Mouse (Mus musculus): ENCODE data around the gene Foxl1. TPM values are rescaled to one million over a fixed set of nuclear protein-coding genes. Genes with fewer than 3 reads are reported as not detected.
"Not testable (repeated sequence)": the region's sequence is repeated elsewhere in the genome, so short reads cannot be mapped to it uniquely, and the experiment has no call there.

Gene Foxl1
- polyA plus RNA-seq, 1 experiment from 2014 or later, result 3.3 TPM

DNA sequence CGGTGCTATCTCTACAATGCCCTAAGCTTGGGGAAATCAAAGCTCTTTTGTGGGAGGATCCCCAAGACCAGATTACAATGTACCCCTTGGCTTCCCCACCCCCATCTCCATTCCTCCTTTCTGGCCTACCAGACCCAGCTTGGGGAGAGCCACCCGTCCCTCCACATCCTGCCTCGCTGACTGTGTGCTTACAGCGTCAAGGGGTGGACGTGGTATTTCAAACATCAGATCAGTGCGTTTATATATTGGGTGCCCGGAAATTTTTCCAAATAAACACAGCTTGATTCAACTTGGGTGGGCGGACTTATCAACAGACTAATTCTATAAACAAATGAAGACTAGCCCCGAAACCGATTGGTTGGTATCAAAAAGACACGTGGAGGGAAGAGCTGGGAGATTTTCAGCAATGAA is 444 bp upstream of the Foxl1 start:
- H3K4me1 ChIP-seq (replicated peaks; ENCODE audit: control insufficient read depth, insufficient read depth, low read length), result peaks cover 32% of the 10 kb centered on the region
- no peaks in the 10 kb centered on the region for H3K9me3 ChIP-seq (ENCODE audit: control insufficient read depth, low read length)
- H3K36me3 ChIP-seq (ENCODE audit: control insufficient read depth, insufficient read depth, low read length), result no peaks in the 10 kb centered on the region
- peaks cover 85% of the 10 kb centered on the region for H3K27me3 ChIP-seq (ENCODE audit: control insufficient read depth, insufficient read depth, low read depth, low read length)
- no peak overlapping the region for H3K9ac ChIP-seq (ENCODE audit: low read length)
- WGBS, result 3% methylated on average over 11 of the region's 11 CpGs
- H3K4me3 ChIP-seq (ENCODE audit: low read length), result peak overlapping the region; percentile 44; the same call in 1 of the 2 replicates
- ATAC-seq (ENCODE audit: low read depth), result peak; percentile 83
- H3K4me2 ChIP-seq (ENCODE audit: low read depth, low read length), result peak overlapping the region; percentile 75
- H3K27ac ChIP-seq (ENCODE audit: low read length), result peak overlapping the region; percentile 23; the same call in 1 of the 2 replicates

DNA sequence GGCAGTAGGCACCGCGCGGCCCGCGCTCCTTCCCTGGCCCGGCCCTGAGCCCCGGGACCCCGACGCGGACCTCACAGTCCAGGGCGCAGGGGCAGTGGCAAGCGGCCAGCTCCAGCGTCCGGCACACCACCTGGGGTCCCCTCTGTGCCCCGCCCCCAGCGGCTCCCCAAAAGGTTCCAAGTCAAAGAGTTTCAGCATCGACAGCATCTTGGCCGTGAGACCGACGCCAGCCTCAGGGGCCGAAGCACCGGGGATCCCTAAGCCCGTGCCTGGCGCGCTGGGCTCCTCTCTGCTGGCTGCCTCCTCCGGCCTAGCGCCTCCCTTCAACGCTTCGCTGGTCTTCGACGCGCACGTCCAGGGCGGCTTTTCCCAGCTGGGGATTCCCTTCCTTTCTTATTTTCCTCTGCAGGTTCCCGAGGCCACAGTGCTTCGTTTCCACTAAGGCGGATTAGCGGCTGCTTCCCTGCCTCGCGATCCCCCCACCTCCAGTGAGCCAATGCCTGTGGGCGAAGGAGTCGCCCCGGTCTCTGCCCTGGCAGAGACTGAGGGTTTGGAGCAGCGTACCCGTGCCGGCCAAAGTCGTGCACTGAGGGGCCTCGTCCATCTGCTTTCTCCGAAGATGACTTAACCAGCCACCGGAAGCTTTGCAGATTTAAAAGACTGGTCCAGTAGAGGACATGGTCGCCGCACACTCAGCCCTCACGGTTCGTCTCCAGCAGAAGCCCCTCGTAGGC is 958 bp downstream of the Foxl1 start:
- 3% methylated on average over 53 of the region's 55 CpGs for WGBS
- H3K27me3 ChIP-seq (ENCODE audit: control insufficient read depth, insufficient read depth, low read depth, low read length), result peaks cover 71% of the 10 kb centered on the region
- ATAC-seq (ENCODE audit: low read depth), result no peak
- H3K4me1 ChIP-seq (replicated peaks; ENCODE audit: control insufficient read depth, insufficient read depth, low read length), result peaks cover 32% of the 10 kb centered on the region
- H3K4me2 ChIP-seq (ENCODE audit: low read depth, low read length), result peak overlapping the region; percentile 65
- no peaks in the 10 kb centered on the region for H3K36me3 ChIP-seq (ENCODE audit: control insufficient read depth, insufficient read depth, low read length)
- peak overlapping the region; percentile 88 for H3K27ac ChIP-seq (ENCODE audit: low read length)
- peak overlapping the region; percentile 63 for H3K9ac ChIP-seq (ENCODE audit: low read length)
- H3K9me3 ChIP-seq (ENCODE audit: control insufficient read depth, low read length), result no peaks in the 10 kb centered on the region
- H3K4me3 ChIP-seq (ENCODE audit: low read length), result peak overlapping the region; percentile 44

DNA sequence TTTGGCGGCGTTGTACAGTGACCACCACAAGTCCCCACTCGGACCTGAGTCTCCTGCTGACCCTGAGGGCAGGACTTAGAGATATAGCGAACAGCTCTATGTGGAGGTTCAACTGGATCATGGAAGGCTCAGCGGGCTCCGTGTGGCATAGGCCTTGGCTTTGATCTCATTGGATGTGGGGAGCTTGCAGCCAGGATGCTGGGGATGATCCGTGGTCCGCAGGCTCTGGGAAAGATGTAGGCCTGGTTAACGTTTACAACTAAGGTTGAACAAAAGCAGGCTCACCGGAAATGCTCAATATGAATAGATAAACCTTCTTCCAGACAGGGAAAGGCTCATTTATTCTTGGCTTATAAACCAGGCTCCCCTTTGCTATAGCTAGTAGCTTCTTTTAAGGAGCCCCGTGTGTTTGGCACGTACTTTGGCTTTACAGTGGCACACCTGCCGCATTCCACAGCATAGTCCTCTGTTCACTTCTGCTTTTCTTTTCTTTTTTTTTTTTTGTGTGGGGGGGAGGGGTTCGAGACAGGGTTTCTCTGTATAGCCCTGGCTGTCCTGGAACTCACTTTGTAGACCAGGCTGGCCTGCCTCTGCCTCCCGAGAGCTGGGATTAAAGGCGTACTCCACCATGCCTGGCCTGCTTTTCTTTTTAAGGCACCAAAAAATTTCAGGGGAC is 1.7 kb downstream of the Foxl1 start:
- WGBS, result 25% methylated on average over 16 of the region's 16 CpGs
- Histone ChIP-seq H3K4me2 (ENCODE audit: low read depth, low read length) (peak overlapping the region; percentile 65), H3K9me3 (ENCODE audit: control insufficient read depth, low read length) (no peaks in the 10 kb centered on the region), H3K27ac (ENCODE audit: low read length) (no peak overlapping the region), H3K4me3 (ENCODE audit: low read length) (peak overlapping the region; percentile 44), H3K27me3 (ENCODE audit: control insufficient read depth, insufficient read depth, low read depth, low read length) (peaks cover 65% of the 10 kb centered on the region), H3K9ac (ENCODE audit: low read length) (peak overlapping the region; percentile 63), H3K4me1 (replicated peaks; ENCODE audit: control insufficient read depth, insufficient read depth, low read length) (peaks cover 32% of the 10 kb centered on the region), H3K36me3 (ENCODE audit: control insufficient read depth, insufficient read depth, low read length) (no peaks in the 10 kb centered on the region)
- ATAC-seq (ENCODE audit: low read depth), result no peak

DNA sequence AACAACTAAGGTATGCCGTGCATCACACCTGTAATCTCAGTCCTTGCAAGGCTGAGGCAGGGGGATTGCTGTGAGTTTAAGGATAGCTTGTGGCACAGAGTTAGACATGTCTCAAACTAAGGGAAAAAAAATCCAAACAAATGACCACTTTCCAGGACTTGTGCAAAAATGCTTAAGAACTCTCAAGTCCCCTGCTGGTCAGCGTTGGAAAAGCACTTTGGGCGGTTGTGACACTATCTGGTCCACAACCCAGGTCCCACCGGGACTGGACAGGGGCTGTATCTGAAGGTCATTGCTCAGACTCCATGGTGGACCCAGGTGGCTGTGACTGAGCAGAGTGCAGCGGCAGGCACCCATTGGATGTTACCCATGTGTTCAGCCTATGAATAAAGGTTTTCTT is 2.8 kb downstream of the Foxl1 start:
- Histone ChIP-seq H3K4me2 (ENCODE audit: low read depth, low read length) (peak overlapping the region; percentile 14; the same call in 1 of the 2 replicates), H3K27me3 (ENCODE audit: control insufficient read depth, insufficient read depth, low read depth, low read length) (peaks cover 56% of the 10 kb centered on the region), H3K36me3 (ENCODE audit: control insufficient read depth, insufficient read depth, low read length) (no peaks in the 10 kb centered on the region), H3K9me3 (ENCODE audit: control insufficient read depth, low read length) (no peaks in the 10 kb centered on the region), H3K27ac (ENCODE audit: low read length) (no peak overlapping the region), H3K4me3 (ENCODE audit: low read length) (peak overlapping the region; percentile 21; the same call in 1 of the 2 replicates), H3K9ac (ENCODE audit: low read length) (no peak overlapping the region), H3K4me1 (replicated peaks; ENCODE audit: control insufficient read depth, insufficient read depth, low read length) (peaks cover 28% of the 10 kb centered on the region)
- no peak for ATAC-seq (ENCODE audit: low read depth)
- WGBS, result 28% methylated on average over 5 of the region's 5 CpGs

DNA sequence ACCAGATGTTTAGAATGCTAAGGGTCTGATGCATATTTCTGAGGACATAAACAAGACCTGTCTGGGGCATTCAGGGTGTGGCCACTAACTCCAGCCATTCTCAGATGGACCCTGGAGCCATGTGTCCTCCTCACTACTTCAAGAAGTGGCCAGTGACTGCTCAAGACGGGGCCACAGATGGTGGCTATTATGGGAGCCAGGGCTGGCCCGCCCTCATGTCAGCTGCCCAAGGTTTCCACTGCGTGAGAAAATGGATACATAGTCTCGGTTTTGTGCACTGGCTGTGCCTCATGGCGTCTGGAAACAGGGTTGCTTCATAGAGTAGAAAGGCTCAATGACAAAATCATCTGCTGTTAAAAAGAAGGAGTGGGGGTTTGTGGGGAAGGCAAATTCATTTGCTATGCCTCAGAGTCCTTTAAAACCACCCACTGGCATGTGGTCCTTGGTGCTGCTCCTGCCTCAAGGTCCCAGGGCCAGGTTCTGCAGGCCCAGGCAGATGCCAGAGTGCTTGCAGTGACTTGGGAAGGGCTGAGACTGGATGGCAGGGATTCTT is 5.3 kb downstream of the Foxl1 start:
- ATAC-seq (ENCODE audit: low read depth), result no peak
- peaks cover 9% of the 10 kb centered on the region for H3K4me1 ChIP-seq (replicated peaks; ENCODE audit: control insufficient read depth, insufficient read depth, low read length)
- no peaks in the 10 kb centered on the region for H3K36me3 ChIP-seq (ENCODE audit: control insufficient read depth, insufficient read depth, low read length)
- H3K27me3 ChIP-seq (ENCODE audit: control insufficient read depth, insufficient read depth, low read depth, low read length), result peaks cover 32% of the 10 kb centered on the region
- no peak overlapping the region for H3K27ac ChIP-seq (ENCODE audit: low read length)
- H3K4me2 ChIP-seq (ENCODE audit: low read depth, low read length), result no peak overlapping the region
- no peak overlapping the region for H3K9ac ChIP-seq (ENCODE audit: low read length)
- WGBS, result 82% methylated on average over 5 of the region's 5 CpGs
- H3K9me3 ChIP-seq (ENCODE audit: control insufficient read depth, low read length), result peaks cover 4% of the 10 kb centered on the region
- no peak overlapping the region for H3K4me3 ChIP-seq (ENCODE audit: low read length)

DNA sequence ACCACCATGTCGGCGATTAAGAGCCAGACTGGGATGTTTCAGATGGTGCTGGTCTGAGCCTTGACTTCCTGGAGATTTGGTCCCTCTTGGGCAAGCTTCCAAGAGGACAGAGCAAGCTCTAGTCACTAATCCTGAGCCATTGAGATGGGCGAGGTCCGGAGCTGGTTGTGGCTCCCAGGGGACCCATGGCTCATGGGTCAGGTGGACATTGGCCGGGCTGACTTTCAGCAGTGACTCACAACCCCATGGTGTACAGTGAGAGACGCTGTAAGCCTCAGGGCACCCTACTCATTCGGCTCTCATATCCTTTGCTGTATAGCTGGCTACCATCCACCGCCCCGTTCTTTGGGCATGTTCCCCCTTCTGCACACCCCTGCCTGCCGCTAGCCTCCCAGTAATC is 6.4 kb downstream of the Foxl1 start:
- Histone ChIP-seq H3K4me2 (ENCODE audit: low read depth, low read length) (no peak overlapping the region), H3K27me3 (ENCODE audit: control insufficient read depth, insufficient read depth, low read depth, low read length) (peaks cover 21% of the 10 kb centered on the region), H3K4me1 (replicated peaks; ENCODE audit: control insufficient read depth, insufficient read depth, low read length) (no peaks in the 10 kb centered on the region; the same call in 1 of the 2 replicates), H3K4me3 (ENCODE audit: low read length) (no peak overlapping the region), H3K9ac (ENCODE audit: low read length) (no peak overlapping the region), H3K27ac (ENCODE audit: low read length) (no peak overlapping the region), H3K36me3 (ENCODE audit: control insufficient read depth, insufficient read depth, low read length) (no peaks in the 10 kb centered on the region), H3K9me3 (ENCODE audit: control insufficient read depth, low read length) (peaks cover 4% of the 10 kb centered on the region)
- ATAC-seq (ENCODE audit: low read depth), result 0 out of 2 replicates have a peak, but pooled peaks have one; percentile 18
- WGBS, result 91% methylated on average over 10 of the region's 10 CpGs

DNA sequence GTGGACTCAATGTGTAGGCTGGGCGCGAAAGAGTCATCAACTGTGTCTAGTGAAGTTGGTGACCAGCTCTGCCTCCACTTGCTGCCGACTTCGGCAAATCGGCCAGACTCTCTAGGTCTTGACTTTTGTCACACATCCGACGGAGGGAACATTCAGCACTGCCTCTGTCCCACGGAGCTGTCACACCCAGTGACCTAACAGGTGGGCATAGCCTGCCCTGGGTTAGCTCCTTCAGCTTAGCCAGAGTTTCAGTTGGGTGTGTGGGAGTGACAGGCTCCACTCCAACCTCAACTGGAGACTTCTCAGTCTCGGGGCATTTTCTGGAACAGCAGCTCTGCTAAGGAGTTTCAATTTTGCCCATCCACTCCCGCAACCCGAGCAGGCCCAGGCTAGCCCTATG is 6.8 kb downstream of the Foxl1 start:
- H3K36me3 ChIP-seq (ENCODE audit: control insufficient read depth, insufficient read depth, low read length), result no peaks in the 10 kb centered on the region
- peaks cover 17% of the 10 kb centered on the region for H3K27me3 ChIP-seq (ENCODE audit: control insufficient read depth, insufficient read depth, low read depth, low read length)
- WGBS, result 84% methylated on average over 11 of the region's 11 CpGs
- no peak overlapping the region for H3K4me2 ChIP-seq (ENCODE audit: low read depth, low read length)
- no peak overlapping the region for H3K4me3 ChIP-seq (ENCODE audit: low read length)
- H3K27ac ChIP-seq (ENCODE audit: low read length), result no peak overlapping the region
- H3K9ac ChIP-seq (ENCODE audit: low read length), result no peak overlapping the region
- H3K4me1 ChIP-seq (replicated peaks; ENCODE audit: control insufficient read depth, insufficient read depth, low read length), result no peaks in the 10 kb centered on the region; the same call in 1 of the 2 replicates
- peaks cover 4% of the 10 kb centered on the region for H3K9me3 ChIP-seq (ENCODE audit: control insufficient read depth, low read length)
- no peak for ATAC-seq (ENCODE audit: low read depth)

DNA sequence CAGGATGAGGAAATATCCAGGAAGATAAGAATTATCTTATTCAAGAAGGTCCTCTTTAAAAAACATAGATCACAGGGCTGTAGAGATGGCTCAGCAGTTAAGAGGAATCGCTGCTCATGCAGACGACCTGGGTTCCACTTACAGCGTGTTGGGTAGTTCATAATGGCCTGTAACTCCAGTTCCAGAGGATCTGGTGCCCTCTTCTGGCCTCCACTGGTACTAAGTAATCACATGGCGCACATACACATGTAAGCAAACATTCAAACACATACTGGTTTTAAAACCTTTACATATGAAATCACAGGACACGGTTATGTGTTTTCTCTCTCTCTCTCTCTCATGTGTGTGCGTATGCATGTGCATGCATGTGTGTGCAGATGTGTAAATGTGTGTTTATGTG is 9.1 kb downstream of the Foxl1 start:
- peaks cover 4% of the 10 kb centered on the region for H3K9me3 ChIP-seq (ENCODE audit: control insufficient read depth, low read length)
- H3K4me2 ChIP-seq (ENCODE audit: low read depth, low read length), result no peak overlapping the region
- no peak overlapping the region for H3K27ac ChIP-seq (ENCODE audit: low read length)
- H3K27me3 ChIP-seq (ENCODE audit: control insufficient read depth, insufficient read depth, low read depth, low read length), result peaks cover under 1% of the 10 kb centered on the region; the same call in 1 of the 2 replicates
- no peak overlapping the region for H3K4me3 ChIP-seq (ENCODE audit: low read length)
- no peak overlapping the region for H3K9ac ChIP-seq (ENCODE audit: low read length)
- ATAC-seq (ENCODE audit: low read depth), result no peak
- H3K36me3 ChIP-seq (ENCODE audit: control insufficient read depth, insufficient read depth, low read length), result no peaks in the 10 kb centered on the region
- no peaks in the 10 kb centered on the region for H3K4me1 ChIP-seq (replicated peaks; ENCODE audit: control insufficient read depth, insufficient read depth, low read length)
- WGBS, result 92% methylated on average over 6 of the region's 6 CpGs

DNA sequence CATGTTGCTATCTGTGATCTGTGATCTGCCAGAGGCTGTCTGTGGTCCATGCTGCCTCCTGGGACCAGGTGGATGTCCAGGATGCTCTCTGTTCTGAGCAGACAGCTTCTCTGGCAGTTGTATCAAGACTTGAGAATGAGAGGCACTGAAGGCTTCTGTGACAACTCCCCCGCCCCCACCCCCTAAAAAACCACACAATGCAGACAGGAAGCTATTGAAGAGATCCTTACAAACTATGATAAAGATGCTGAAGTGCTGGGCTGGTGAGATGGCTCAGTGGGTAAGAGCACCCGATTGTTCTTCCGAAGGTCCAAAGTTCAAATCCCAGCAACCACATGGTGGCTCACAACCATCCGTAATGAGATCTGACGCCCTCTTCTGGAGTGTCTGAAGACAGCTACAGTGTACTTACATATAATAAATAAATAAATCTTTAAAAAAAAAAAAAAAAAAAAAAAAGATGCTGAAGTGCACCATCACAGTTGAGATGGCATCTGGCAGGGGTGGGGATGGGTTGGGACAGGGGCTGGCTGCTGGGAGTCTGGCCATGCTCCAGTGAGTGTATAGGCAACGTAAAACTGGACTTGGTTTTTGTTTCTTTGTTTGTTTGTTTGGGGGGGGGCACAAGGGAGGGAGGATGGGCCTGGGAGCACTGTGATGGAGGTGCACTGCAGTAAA is 17.9 kb downstream of the Foxl1 start:
- H3K4me2 ChIP-seq (ENCODE audit: low read depth, low read length); H3K4me1 ChIP-seq (replicated peaks; ENCODE audit: control insufficient read depth, insufficient read depth, low read length); H3K36me3 ChIP-seq (ENCODE audit: control insufficient read depth, insufficient read depth, low read length); H3K9ac ChIP-seq (ENCODE audit: low read length); ATAC-seq (ENCODE audit: low read depth); H3K9me3 ChIP-seq (ENCODE audit: control insufficient read depth, low read length); H3K27ac ChIP-seq (ENCODE audit: low read length); H3K4me3 ChIP-seq (ENCODE audit: low read length): not testable (repeated sequence)
- H3K27me3 ChIP-seq (ENCODE audit: control insufficient read depth, insufficient read depth, low read depth, low read length), result peaks cover 15% of the 10 kb centered on the region; the same call in 1 of the 2 replicates
- WGBS, result 57% methylated on average over 4 of the region's 6 CpGs
